Mouse (Mus musculus): Measurements from ENCODE around the gene Sgsm1. TPM values are rescaled to one million over a fixed set of nuclear protein-coding genes. Genes with fewer than 3 reads are reported as not detected.
"Not testable (repeated sequence)": the region's sequence is repeated elsewhere in the genome, so short reads cannot be mapped to it uniquely, and the experiment has no call there.

Gene Sgsm1
- 12.8 and 13.9 TPM in 2 replicates for polyA plus RNA-seq (2016; fragmentation: Nextera tagmentation; extraction: Ambion mirVana)

DNA sequence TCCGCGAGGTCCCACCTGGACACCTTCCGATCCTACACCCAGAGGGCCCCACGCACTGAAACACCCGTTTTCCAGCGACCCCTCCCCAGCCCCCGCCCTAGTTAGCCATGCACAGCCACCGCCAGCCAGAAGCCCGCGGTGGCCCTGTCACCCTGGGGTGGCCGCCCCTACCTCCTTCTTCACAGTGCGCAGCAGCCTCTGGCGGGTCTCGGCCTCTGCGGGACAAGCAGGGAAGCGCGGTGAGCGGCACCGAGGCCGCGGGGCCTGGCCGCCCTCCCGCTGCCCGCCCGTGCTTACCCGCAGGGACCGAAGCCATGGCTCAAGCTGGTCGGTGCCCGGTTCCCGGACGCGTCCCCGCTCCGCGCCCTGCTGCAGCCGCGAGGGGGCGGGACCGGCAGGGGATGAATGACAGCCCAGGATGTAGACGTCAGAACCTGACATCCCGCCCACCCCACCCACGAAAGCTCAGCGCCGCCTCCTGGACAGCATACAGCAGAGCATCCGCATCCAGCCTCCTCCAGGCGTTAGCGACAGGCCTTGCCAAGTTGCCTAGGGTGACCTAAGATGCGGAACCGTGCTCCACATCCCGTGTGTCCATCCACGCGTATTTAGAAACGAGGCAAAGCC lies at the start of gene Sgsm1:
TSS of gene Sgsm1 (minus strand) at position 410 of the 627 bp plus-strand sequence.
- peaks cover 40% of the 10 kb centered on the region for H3K4me1 ChIP-seq
- ATAC-seq (ENCODE audit: low FRiP score, low read depth): peak; percentile 62
- WGBS: 4% methylated on average over 53 of the region's 53 CpGs
- no peaks in the 10 kb centered on the region for H3K9me3 ChIP-seq
- H3K27ac ChIP-seq: no peak within 1 kb of the TSS
- H3K9ac ChIP-seq: peak within 1 kb of the TSS; percentile 86
- H3K4me2 ChIP-seq (replicated peaks): peak within 1 kb of the TSS; percentile 85
- H3K27me3 ChIP-seq (replicated peaks): peaks cover 15% of the 10 kb centered on the region
- H3K36me3 ChIP-seq: no peaks in the 10 kb centered on the region
- H3K4me3 ChIP-seq: peak within 1 kb of the TSS; percentile 76

GRCm38 (mm10) chr5:113358833-113359232 lies 48.2 kb upstream of the Sgsm1 start:
- Histone ChIP-seq H3K9ac (no peak overlapping the region), H3K36me3 (no peaks in the 10 kb centered on the region), H3K4me3 (no peak overlapping the region), H3K27me3 (replicated peaks) (peaks cover 12% of the 10 kb centered on the region), H3K4me1 (peaks cover 14% of the 10 kb centered on the region), H3K9me3 (no peaks in the 10 kb centered on the region), H3K27ac (no peak overlapping the region), H3K4me2 (replicated peaks) (0 out of 2 replicates have a peak overlapping the region, but pooled peaks have one; percentile 3)
- no peak for ATAC-seq (ENCODE audit: low FRiP score, low read depth)
- 4% methylated on average over 11 of the region's 11 CpGs for WGBS

DNA sequence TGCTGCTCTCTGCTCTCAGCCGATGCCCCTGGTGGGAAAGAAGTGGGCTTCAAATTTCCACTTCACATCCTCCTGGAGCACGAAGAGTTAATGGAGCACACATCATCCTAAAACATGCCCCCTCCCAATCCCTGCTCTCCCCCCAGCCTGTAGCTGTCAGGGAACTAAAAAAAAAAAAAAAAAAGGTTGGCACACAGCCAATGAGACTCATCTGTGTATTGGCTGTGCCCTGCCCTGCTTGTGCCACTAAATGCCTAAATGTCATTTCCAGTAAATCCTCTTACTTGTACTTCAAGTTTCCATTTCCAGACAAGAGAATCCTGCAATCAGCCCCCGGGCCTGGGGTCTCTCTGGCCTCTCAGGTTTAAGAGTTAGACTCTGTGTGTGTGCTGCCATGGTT lies 47.1 kb upstream of the Sgsm1 start:
- Histone ChIP-seq H3K9ac (no peak overlapping the region), H3K27ac (no peak overlapping the region), H3K4me3 (no peak overlapping the region), H3K27me3 (replicated peaks) (peaks cover 22% of the 10 kb centered on the region), H3K36me3 (no peaks in the 10 kb centered on the region), H3K4me2 (replicated peaks) (no peak overlapping the region), H3K4me1 (peaks cover 16% of the 10 kb centered on the region), H3K9me3 (no peaks in the 10 kb centered on the region)
- WGBS: 50% methylated on average over 3 of the region's 3 CpGs
- no peak for ATAC-seq (ENCODE audit: low FRiP score, low read depth)

DNA sequence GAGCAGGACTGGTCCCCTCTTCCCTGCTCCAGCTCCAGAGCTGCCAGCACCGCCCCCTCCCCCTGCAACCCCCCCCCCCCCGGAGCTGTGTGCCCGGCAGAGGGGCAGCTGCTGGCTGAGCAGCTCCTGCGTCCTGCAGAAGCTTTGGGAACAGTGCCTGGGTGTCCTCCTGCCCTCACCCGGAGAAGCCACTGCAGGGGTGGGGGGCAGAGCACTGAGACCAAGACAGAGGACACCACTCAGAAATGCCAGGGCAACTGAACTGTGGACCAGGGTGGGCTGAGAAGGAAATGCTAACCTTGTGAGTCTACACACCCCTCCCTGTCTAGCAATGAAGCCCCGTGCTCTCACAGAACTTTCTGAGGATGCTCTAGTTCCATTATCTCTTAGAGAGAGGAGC lies 46.6 kb upstream of the Sgsm1 start, which contains the start of gene Aym1:
TSS of gene Aym1 (plus strand) at position 109 of the 400 bp plus-strand sequence.
- peak within 1 kb of the TSS; percentile 27; the same call in 1 of the 2 replicates for H3K4me2 ChIP-seq (replicated peaks)
- no peaks in the 10 kb centered on the region for H3K9me3 ChIP-seq
- ATAC-seq (ENCODE audit: low FRiP score, low read depth): no peak
- H3K4me3 ChIP-seq: no peak within 1 kb of the TSS
- H3K4me1 ChIP-seq: peaks cover 21% of the 10 kb centered on the region
- H3K9ac ChIP-seq: no peak within 1 kb of the TSS
- WGBS: 38% methylated on average over 5 of the region's 6 CpGs
- H3K27me3 ChIP-seq (replicated peaks): peaks cover 24% of the 10 kb centered on the region
- H3K36me3 ChIP-seq: no peaks in the 10 kb centered on the region
- no peak within 1 kb of the TSS for H3K27ac ChIP-seq

DNA sequence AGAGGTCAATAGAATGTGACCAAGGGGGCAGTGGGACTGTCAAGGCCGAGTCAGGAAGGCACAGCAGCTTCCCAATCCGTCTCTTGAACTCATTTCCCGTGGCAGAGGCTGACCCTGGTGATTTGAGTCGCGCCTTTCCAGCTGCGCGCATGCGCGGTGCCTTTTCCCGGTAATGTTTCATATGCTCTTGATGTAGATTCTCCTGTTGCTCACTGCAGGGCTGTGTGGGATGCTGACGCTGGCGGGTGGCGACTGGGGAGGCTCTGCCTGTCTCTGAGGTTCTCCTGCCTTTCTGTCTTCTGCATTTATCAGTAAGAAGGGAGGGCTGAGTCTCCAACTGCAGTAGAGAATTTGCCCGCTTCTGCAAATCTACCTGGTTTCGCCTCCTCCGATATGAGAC lies 43.7 kb upstream of the Sgsm1 start:
- 55% methylated on average over 16 of the region's 16 CpGs for WGBS
- H3K4me3 ChIP-seq: no peak overlapping the region
- H3K4me1 ChIP-seq: peaks cover 39% of the 10 kb centered on the region
- H3K9ac ChIP-seq: no peak overlapping the region
- H3K9me3 ChIP-seq: no peaks in the 10 kb centered on the region
- H3K36me3 ChIP-seq: no peaks in the 10 kb centered on the region
- H3K27ac ChIP-seq: no peak overlapping the region
- H3K4me2 ChIP-seq (replicated peaks): peak overlapping the region; percentile 18; the same call in 1 of the 2 replicates
- H3K27me3 ChIP-seq (replicated peaks): peaks cover 21% of the 10 kb centered on the region
- ATAC-seq (ENCODE audit: low FRiP score, low read depth): no peak

DNA sequence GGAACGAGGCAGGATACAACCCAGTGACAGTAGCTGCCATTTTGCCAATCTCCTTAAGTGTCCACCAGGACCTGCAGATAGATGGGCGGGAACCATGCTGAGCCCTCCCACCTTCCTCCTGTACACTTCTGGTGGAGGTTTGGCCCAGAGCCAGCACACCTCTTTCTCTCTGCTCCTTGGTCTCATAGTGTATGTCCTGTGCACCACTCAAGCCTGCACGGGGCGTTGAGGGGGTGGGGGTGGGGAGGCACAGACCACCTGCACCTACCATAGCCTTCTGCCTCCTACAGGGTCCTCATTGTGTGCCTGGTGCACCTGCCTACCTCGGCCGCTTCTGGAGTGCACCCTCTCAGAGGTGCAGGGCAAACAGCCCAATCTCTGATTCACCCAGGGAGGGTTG lies 42.0 kb upstream of the Sgsm1 start:
- no peak for ATAC-seq (ENCODE audit: low FRiP score, low read depth)

GRCm38 (mm10) chr5:113351768-113352167 lies 41.2 kb upstream of the Sgsm1 start:
- Histone ChIP-seq H3K27ac (no peak overlapping the region), H3K4me1 (peaks cover 37% of the 10 kb centered on the region), H3K4me3 (no peak overlapping the region), H3K9ac (no peak overlapping the region), H3K36me3 (no peaks in the 10 kb centered on the region), H3K9me3 (no peaks in the 10 kb centered on the region), H3K27me3 (replicated peaks) (peaks cover 38% of the 10 kb centered on the region), H3K4me2 (replicated peaks) (0 out of 2 replicates have a peak overlapping the region, but pooled peaks have one; percentile 2)
- WGBS: 38% methylated on average over 3 of the region's 3 CpGs
- peak; percentile 29; the same call in 1 of the 2 replicates for ATAC-seq (ENCODE audit: low FRiP score, low read depth)

More for the DNA sequence above, 42.0 kb upstream of the Sgsm1 start:
- Histone ChIP-seq H3K4me2 (replicated peaks) (no peak overlapping the region), H3K9ac (no peak overlapping the region), H3K9me3 (no peaks in the 10 kb centered on the region), H3K27ac (no peak overlapping the region), H3K4me3 (no peak overlapping the region), H3K4me1 (peaks cover 43% of the 10 kb centered on the region), H3K27me3 (replicated peaks) (peaks cover 30% of the 10 kb centered on the region), H3K36me3 (no peaks in the 10 kb centered on the region)
- 63% methylated on average over 6 of the region's 6 CpGs for WGBS

DNA sequence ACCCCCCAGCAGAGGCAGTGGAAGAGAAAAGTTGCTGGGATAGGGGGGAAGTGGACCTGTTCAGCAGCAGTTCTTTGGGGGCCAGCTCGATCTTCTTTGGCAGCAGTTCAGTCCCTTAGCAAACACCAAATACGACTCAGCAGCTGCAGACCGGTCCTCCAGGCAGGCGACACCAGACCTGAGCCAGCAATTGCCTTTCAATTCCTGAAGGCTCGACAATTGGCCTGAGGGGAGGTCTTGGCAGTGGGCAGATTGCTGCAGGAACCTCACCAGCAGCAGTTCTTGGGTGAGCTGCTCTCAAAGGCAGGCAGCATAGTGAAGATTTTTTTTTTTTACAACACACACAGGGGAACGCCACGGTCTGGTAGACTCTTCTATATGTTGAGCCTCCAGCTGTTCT lies 39.2 kb upstream of the Sgsm1 start:
- ATAC-seq (ENCODE audit: low FRiP score, low read depth): no peak
- H3K36me3 ChIP-seq: no peaks in the 10 kb centered on the region
- H3K27ac ChIP-seq: no peak overlapping the region
- no peak overlapping the region for H3K4me2 ChIP-seq (replicated peaks)
- WGBS: 11% methylated on average over 7 of the region's 7 CpGs
- peaks cover 58% of the 10 kb centered on the region for H3K27me3 ChIP-seq (replicated peaks)
- peaks cover 37% of the 10 kb centered on the region for H3K4me1 ChIP-seq
- H3K4me3 ChIP-seq: no peak overlapping the region
- no peaks in the 10 kb centered on the region for H3K9me3 ChIP-seq
- no peak overlapping the region for H3K9ac ChIP-seq

DNA sequence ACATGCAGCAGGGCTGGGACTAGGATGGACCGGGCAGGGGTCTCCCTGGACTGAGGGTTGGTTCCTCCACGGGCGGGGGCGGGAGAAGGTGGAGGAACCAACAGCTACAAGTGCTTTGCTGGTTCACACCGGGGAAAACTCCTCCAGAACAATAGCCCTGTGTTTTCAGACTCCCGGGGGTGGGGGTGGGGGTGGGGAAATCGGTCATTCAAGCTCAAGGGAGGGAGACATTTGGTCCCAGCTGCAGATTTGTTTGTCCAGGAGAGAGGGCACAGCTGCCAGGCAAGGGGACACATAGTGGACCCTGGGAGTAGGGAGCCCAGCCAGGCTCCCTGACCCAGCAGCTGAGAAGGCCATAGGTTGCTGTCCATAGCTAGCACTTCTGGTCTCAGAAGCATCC lies 38.6 kb upstream of the Sgsm1 start:
- H3K4me2 ChIP-seq (replicated peaks): peak overlapping the region; percentile 27
- no peaks in the 10 kb centered on the region for H3K9me3 ChIP-seq
- H3K4me3 ChIP-seq: no peak overlapping the region
- H3K9ac ChIP-seq: no peak overlapping the region
- H3K4me1 ChIP-seq: peaks cover 37% of the 10 kb centered on the region
- 5% methylated on average over 7 of the region's 7 CpGs for WGBS
- peaks cover 61% of the 10 kb centered on the region for H3K27me3 ChIP-seq (replicated peaks)
- ATAC-seq (ENCODE audit: low FRiP score, low read depth): no peak
- no peak overlapping the region for H3K27ac ChIP-seq
- H3K36me3 ChIP-seq: no peaks in the 10 kb centered on the region

GRCm38 (mm10) chr5:113348597-113348996 lies 38.0 kb upstream of the Sgsm1 start:
- WGBS: 9% methylated on average over 13 of the region's 13 CpGs
- H3K36me3 ChIP-seq: no peaks in the 10 kb centered on the region
- no peak overlapping the region for H3K27ac ChIP-seq
- peaks cover 37% of the 10 kb centered on the region for H3K4me1 ChIP-seq
- ATAC-seq (ENCODE audit: low FRiP score, low read depth): 0 out of 2 replicates have a peak, but pooled peaks have one; percentile 29
- peak overlapping the region; percentile 27 for H3K4me2 ChIP-seq (replicated peaks)
- peaks cover 58% of the 10 kb centered on the region for H3K27me3 ChIP-seq (replicated peaks)
- no peak overlapping the region for H3K4me3 ChIP-seq
- H3K9me3 ChIP-seq: no peaks in the 10 kb centered on the region
- H3K9ac ChIP-seq: no peak overlapping the region

DNA sequence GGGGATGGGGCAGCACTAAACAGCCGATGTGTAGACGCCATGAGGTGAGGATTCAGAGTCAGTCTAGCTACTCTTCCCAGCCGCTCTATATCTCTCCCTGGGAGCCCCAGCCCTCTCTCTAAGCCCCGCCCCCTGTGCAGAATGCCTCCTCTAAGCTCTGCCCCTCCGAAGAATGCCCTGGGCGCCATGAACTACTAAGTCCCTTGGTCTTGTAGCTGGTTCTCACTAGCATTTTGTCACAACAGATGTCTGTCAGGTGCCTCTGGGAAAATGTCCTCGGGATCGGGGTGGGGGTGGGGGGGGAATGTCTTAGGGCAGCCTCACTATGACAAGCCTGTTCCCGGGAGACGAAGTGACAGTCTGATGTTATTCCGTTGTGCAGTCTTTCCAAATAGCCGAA lies 37.0 kb upstream of the Sgsm1 start:
- ATAC-seq (ENCODE audit: low FRiP score, low read depth): no peak
- Histone ChIP-seq H3K4me1 (peaks cover 33% of the 10 kb centered on the region), H3K4me2 (replicated peaks) (no peak overlapping the region; the same call in 1 of the 2 replicates), H3K36me3 (no peaks in the 10 kb centered on the region), H3K9me3 (no peaks in the 10 kb centered on the region), H3K9ac (no peak overlapping the region), H3K4me3 (no peak overlapping the region), H3K27me3 (replicated peaks) (peaks cover 52% of the 10 kb centered on the region), H3K27ac (no peak overlapping the region)
- WGBS: 28% methylated on average over 12 of the region's 12 CpGs

DNA sequence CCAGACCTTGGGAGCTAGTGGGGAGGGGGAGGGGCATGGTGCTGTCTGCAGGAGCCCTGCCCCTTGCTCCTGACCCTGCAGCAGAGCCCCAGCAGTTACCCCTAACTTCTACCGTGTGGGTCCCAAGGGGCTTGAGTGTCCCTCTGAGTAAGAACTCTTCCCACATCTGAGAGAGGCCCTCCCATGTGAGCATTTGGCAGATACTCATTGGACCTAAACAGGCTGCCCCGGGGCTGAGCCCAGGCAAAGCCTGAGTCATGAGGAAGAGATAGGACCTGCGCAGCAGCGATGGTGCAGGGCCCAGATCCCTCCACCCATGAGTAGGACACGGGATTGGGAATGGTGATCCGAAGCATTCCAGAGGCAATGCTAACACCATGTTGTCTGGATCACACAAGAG lies 36.1 kb upstream of the Sgsm1 start:
- not testable (repeated sequence) for H3K9ac ChIP-seq; H3K4me3 ChIP-seq; H3K9me3 ChIP-seq; H3K27ac ChIP-seq; H3K4me2 ChIP-seq (replicated peaks); H3K36me3 ChIP-seq; ATAC-seq (ENCODE audit: low FRiP score, low read depth)
- peaks cover 25% of the 10 kb centered on the region for H3K4me1 ChIP-seq
- 49% methylated on average over 6 of the region's 6 CpGs for WGBS
- peaks cover 53% of the 10 kb centered on the region for H3K27me3 ChIP-seq (replicated peaks)

DNA sequence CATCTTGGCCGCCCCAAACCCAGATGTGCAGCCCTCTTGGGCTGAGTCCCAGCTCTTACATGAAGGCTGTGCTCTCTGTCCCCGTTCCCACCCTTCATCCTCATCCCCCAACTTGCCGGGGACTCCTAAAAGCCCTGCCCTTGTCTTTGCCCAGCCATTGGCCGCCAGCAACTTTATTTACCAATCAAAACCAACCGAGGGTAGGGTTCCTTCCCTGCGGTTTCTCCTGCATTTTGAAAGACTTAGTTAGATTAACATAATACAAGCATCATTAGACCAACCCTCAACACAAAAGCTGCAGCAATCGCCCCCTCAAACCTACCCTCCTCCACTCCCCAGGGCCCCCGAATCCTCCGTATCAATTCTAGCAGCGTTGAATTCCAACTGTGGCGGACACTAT lies 35.2 kb upstream of the Sgsm1 start:
- Histone ChIP-seq H3K9me3 (no peaks in the 10 kb centered on the region), H3K4me2 (replicated peaks) (peak overlapping the region; percentile 12; the same call in 1 of the 2 replicates), H3K9ac (no peak overlapping the region), H3K27ac (no peak overlapping the region), H3K36me3 (no peaks in the 10 kb centered on the region), H3K27me3 (replicated peaks) (peaks cover 53% of the 10 kb centered on the region), H3K4me3 (no peak overlapping the region), H3K4me1 (peaks cover 20% of the 10 kb centered on the region)
- WGBS: 5% methylated on average over 11 of the region's 11 CpGs
- ATAC-seq (ENCODE audit: low FRiP score, low read depth): no peak

Data from neural tube, embryonic 12.5 days (tissue).